Mouse (Mus musculus) inflammation-experienced regulatory T-cells, adult 6 months (primary cell): ENCODE data around the gene Slc15a4. TPM values are rescaled to one million over a fixed set of nuclear protein-coding genes. Genes with fewer than 3 reads are reported as not detected.
A peak's percentile ranks its signal among the peaks of the same experiment; 100 is the strongest.

Experiments used
- ATAC-seq: one replicate; pipeline ENCODE4 v1.8.0; 2017
- polyA plus RNA-seq, 3 experiments: library from polyadenylated mRNA; unstranded; fragments of 100-300 nt; shearing (Covaris generic); gene quantifications; one replicate each; pipeline ENCODE4 v1.2.1; 2017

Slc15a4 gene
- polyA plus RNA-seq, 3 experiments from 2014 or later: 2.9 to 4.0 (median 3.4) TPM

DNA sequence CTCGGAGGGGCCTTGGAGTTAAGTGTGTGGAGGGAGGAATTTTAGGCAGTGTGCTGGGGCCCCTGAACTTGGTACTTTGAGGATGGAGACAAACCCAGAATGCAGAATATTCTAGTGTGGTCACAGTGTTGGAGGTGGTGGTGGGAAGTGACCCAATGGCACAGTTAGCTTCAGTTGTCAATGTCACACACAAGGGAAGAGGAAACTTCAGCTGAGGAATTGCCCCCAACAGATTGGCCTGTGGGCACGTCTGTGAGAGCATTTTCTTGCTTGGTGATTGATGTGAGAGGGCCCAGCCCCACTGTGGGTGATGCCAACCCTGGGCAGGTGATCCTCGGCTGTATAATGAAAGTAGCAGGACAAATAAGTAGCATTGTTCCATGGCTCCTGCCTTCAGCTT lies 13.9 kb downstream of the Slc15a4 start:
- ATAC-seq: no peak

GRCm38 (mm10) chr5:127616884-127617635 lies 15.6 kb downstream of the Slc15a4 start:
- ATAC-seq: peak; percentile 96

DNA sequence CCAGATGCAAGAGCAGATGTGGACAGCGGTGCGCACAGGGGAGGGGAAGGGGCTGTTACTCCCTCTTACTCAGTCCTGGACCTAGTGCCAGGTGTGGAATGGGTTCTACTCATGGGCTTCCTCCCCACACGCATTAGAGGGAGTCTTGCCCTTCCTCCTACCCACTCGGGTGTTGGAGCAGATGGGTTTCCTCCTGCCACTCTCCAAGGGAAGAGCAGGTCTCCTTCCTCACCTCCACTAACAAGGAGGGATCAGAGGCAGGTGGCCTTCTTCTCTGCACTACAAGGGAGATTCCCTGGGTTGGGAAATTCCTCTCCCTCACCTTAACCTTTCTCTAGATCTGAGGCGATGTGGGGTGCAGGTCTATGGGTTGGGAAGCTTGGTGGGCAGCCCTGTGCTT lies 16.5 kb downstream of the Slc15a4 start:
- ATAC-seq: no peak

- ATAC-seq: no peak
Observed at GRCm38 (mm10) chr5:127615459-127615858, 17.2 kb downstream of the Slc15a4 start.

DNA sequence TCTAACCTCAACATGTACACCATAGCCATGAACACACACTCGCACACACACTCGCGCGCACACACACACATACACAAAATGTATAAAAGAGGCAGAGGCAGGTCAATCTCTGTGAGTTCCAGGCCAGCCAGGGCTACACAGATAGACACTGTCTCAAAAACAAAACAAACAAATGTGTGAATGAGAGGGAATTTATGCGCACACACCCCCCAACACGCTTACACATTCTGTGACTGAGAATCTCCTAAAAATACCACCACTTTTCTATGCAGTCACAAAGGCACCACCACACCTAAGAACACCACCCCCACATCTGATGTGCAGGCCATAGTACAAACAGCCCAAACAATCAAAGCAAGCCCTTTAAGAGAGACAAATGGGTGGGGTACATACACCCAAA lies 20.3 kb downstream of the Slc15a4 start:
- ATAC-seq: no peak

GRCm38 (mm10) chr5:127611881-127612280 lies 20.8 kb downstream of the Slc15a4 start:
- ATAC-seq: no peak

DNA sequence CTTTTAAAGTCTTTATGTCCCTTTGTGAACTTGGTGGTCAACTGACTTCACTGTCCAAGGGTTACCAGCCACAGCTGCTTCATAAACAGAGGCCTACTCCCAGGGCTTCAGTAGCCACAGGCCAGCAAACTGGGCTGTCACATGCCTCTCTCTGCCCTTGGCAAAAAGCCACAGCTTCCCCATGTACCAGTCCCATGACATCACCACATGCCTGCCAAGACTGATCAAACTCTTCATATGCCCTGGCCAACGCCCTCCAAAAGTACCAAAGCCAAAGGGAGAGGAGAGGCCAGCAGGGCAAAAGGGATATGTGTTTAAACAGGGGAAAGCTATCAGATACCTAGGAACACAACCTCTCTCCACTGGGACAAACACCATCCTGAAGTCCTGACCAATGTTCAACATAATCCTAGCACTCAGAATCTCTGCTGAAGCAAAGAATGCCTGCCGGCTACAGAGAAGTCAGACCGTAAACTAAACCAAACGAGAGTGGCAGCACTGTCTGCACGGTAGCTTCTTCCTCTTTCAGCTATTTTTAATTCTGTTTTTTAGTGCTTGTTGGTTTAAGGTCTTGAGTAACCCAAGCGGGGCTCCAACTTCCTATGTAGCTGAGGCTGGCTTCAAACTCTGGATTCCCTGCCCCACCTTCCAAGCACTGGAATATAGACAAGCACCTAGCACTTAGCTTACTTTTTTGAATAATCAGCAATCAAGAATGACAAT lies 21.7 kb downstream of the Slc15a4 start:
- no peak for ATAC-seq

DNA sequence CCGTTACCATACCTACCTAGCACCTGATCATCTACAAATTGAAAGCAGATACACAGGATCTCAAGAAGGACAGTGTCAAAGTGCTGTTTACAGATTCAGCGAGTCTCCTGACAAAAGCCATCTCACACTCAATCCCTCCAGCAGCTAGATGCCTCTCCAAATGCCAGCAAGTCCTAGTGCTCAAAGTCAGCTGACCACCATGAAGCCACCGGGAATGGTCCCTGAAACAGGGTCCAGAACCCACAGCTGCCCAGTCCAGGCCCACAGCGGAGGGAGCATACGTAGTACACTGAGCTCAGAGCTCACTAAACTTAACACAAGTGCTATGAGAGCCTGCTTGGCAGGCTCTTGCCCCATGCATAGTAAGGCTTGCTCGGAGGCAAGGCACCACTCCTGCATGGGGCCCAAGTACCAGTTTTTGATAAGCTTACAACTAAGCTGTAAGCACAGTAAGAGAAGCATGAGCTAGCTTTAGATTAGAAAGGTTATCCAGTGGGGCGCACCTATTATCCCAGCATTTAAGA lies 23.4 kb downstream of the Slc15a4 start:
- ATAC-seq: no peak

DNA sequence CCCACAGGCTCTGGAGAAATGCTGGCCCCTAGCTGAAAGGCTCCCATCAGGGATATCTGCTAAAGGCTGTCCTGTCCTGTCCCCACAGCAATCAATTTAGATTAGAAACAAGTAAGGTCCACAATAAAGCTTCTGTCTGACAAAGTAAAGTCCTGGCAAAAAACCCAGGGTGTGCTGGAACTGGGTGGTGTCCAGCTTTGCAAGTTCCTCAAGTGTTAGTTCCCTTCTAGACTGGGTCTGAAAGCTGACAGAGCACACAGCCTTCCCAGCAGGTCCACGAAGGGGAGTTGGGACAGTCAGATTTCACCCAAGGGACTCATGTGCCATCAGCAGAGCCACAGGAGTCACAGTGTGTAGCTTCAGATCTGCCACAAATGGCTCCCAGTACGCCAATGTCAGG lies 25.2 kb downstream of the Slc15a4 start:
- ATAC-seq: no peak

- ATAC-seq: no peak
Observed at GRCm38 (mm10) chr5:127602996-127603395, 29.7 kb downstream of the Slc15a4 start.

GRCm38 (mm10) chr5:127596862-127597261 lies 35.8 kb downstream of the Slc15a4 start:
- ATAC-seq: no peak

GRCm38 (mm10) chr5:127595676-127596075 lies 37.0 kb downstream of the Slc15a4 start:
- no peak for ATAC-seq

DNA sequence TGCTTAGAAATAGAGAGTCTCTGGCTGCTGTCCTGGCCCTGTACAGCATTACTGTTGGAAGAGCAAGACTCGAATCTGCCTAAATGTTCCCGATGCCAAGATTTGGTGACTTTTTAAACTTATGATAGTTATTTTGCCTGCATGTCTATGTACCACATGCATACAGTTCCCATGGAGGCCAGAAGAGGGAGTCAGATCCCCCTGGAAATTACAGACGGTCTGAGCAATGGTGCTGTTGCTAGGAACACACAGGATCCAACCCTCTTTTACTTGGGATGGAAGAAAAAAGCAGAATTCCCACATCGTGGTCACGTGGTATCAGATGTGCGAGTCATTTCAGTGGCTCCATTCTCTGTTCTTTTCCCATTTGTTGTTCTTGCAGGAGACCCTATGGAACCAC lies 39.8 kb downstream of the Slc15a4 start:
- no peak for ATAC-seq

DNA sequence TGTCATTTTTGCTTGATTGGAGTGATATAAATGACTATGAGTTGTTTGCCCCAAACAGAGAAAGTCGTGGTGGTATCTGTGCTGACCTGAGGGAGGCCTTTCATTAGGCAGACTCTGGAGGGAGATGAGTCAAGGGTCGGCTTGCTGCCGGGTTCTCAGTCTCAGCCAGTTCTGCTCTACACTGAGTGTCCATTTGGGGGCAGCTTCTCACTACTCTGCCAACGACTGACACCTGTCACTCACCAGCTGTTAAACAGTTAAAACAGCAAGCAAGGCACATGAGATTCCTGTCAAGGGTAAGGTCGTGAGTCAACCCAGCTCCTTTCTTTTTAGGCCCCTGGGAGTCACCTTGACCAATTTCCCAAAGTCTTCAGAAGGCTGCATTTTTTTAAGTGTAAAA lies 40.3 kb downstream of the Slc15a4 start:
- ATAC-seq: no peak

DNA sequence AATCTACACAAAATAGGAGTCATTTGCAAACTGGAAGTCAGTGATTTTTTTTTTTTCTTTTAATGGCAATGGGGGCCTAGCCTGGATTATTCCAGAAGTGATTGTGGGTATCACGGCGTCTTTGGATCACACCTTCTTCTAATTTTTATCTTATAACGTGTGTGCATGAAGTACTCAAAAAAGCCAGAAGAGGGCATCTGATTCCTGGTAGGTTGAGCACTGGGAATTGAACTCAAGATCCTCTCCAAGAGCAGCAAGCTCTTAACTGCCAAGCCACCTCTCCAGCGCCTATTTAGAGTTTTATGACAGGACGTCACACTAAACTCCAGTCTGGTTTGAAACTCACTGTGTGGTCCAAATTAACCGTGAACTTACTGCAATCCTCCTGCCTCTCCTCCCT lies 44.8 kb downstream of the Slc15a4 start:
- ATAC-seq: no peak

- ATAC-seq: no peak
Observed at GRCm38 (mm10) chr5:127583658-127584057, 49.0 kb downstream of the Slc15a4 start.

- no peak for ATAC-seq
Observed at GRCm38 (mm10) chr5:127577419-127577818, 55.3 kb downstream of the Slc15a4 start.

DNA sequence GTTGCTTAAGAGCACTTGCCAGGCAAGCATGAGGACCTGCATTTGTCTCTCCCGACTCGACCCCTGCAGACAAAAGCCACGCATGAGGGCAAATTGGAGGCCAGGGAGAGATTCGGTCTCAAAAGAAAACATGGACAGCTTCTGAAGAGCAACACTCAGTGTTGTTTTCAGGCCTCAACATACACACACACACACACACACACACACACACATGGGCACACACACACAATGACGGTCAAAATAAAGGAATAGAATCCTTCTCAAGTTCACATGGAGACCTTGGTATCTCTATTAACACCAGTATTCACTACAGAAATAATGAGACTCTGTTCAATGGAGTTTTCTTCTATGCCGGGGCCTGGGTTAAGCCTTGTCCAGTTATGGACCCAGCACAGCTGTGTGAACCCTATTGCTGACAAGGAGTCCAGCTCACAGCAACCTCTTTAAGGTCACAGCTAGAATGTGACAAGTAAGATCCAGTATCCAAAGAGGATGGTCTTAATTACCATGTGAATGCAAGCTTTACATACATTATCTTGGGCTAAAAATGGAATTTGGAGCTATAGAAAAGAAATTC lies 65.4 kb downstream of the Slc15a4 start:
- ATAC-seq: no peak

DNA sequence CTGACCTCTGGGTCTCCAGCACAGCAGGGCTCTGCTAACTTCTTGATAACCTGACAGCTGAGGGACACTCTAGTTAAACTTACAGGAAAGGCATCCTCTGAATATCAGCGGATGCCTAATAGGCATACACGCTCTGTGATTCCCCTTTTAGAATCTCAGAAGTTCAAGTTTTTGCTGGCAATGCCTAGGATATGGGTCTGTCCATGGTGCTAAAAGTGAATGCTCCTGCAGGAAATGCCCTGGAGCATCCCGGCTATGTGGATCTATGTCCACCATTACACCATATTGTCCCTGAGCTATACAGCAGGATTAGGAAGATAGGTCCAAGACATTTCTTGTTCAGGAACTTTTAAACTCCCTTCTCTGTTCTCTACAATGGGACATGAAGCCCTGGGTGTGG lies 71.6 kb downstream of the Slc15a4 start:
- ATAC-seq: no peak

DNA sequence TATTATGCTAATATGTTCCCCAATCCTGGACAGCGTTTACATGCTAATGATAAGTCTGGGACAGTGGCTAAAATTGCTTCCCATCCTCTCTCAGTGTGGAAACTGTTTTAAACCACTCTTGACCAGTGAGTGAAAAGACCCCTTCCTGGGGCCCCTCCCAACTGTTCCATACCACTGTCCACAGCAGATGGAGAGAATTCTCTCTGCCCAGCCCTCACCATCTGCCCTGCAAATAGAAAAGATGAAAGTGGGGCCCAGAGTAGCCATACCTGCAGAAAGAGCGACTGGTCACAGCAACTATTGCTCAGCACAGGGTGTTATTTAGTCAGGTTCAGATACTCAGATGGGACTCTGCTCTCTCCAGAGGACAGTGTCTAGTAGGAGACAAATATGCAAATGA lies 84.6 kb downstream of the Slc15a4 start:
- no peak for ATAC-seq

- no peak for ATAC-seq
Observed at GRCm38 (mm10) chr5:127546585-127546991, 86.1 kb downstream of the Slc15a4 start.
